In the genomic region with DNA sequence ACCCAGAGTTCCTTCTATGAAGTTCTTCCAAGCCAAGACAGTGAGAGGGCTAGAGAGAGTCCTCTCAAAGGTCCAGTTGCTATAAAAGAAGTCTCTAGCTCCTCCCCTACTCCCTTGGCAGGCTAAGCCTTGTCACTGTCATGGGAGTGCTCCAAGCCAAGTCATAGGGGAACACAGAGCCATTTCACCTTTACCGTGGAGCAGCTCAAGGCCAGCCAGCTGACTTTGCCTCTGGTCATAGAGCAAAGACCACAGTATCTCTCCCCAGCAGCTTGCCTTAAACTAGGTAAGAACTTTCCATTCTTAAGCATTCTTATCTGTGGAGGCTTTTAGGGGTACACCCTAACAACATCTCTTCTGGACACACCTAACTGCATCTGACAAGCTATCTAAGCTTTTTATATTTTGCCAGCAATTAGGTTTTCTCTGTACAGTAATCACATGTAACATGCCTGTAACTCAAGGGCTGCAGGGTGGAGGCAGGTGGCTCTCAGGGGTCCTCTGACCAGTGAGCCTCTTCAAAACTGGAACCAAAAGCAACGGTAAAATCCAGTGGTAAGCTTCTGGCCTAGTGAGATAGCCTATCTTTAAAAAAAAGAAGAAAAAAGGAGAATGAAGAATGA, we compare ENCODE assay signal across 11 mouse cellular contexts. TPM values are rescaled to one million over a fixed set of nuclear protein-coding genes. Genes with fewer than 3 reads are reported as not detected.
A peak's percentile ranks its signal among the peaks of the same experiment; 100 is the strongest.
DNase-seq lines count a peak whose midpoint lies in the region; ATAC-seq lines count a peak whose summit lies in the region.
"Had no signal": no experiment of that assay in that cellular context is flagged by ENCODE, and none has a peak within 500 bp of the region (broad histone marks: within the 10 kb centered on the region; RNA-seq: fewer than 3 reads in every experiment).

No protein-coding gene starts in this region.

- DNase-seq in adrenal gland, adult (ENCODE audit: inconsistent age in 2 of 2, low spot score in 1 of 2), result peak; percentile 71 to 78
- DNase-seq in adrenal gland, postnatal 4 days (ENCODE audit: low spot score in 2 of 2), result no peak
- DNase-seq in adrenal gland, adult 8-10 months, result peak; percentile 39
- peak; percentile 38 to 53 for DNase-seq in heart, postnatal 14 days
- DNase-seq in thymus, adult 18-20 months, result no peak
- DNase-seq in left cerebral cortex, postnatal 4 days, result no peak

- no peak overlapping the region for H3K9ac ChIP-seq in forebrain, embryonic 16.5 days (replicated peaks; ENCODE audit: low read depth, low read length)
- H3K9ac ChIP-seq: embryonic facial prominence, embryonic 13.5 days; hindbrain, embryonic 14.5 days; limb, embryonic 15.5 days had no signal

- intact Hi-C loops in heart, postnatal 14 days (cut with DNase I), result loop anchor here (10.0 kb wide), 1 partner anchor 481 kb away; a partner anchor contains a TSS
- intact Hi-C loops in left cerebral cortex, postnatal 4 days (cut with DNase I), result no loop called here

- peaks cover 21% of the 10 kb centered on the region for H3K4me1 ChIP-seq in forebrain, embryonic 16.5 days (replicated peaks; ENCODE audit: control insufficient read depth, insufficient read depth, low read length)

- whole genome bisulfite sequencing in forebrain, embryonic 16.5 days, result 90% methylated on average over 2 of the region's 2 CpGs

- no peak overlapping the region for H3K4me3 ChIP-seq in forebrain, embryonic 16.5 days (replicated peaks; ENCODE audit: low read length)
- H3K4me3 ChIP-seq: embryonic facial prominence, embryonic 13.5 days; limb, embryonic 15.5 days had no signal

- H3K36me3 ChIP-seq in forebrain, embryonic 16.5 days (ENCODE audit: control insufficient read depth, insufficient read depth), result peaks cover 10% of the 10 kb centered on the region

- H3K9me3 ChIP-seq in forebrain, embryonic 16.5 days (ENCODE audit: control insufficient read depth, low read length), result no peaks in the 10 kb centered on the region
- H3K9me3 ChIP-seq: embryonic facial prominence, embryonic 13.5 days; limb, embryonic 15.5 days had no signal

- H3K27ac ChIP-seq in forebrain, embryonic 16.5 days (ENCODE audit: low read length), result no peak overlapping the region
- H3K27ac ChIP-seq: embryonic facial prominence, embryonic 13.5 days; hindbrain, embryonic 14.5 days; limb, embryonic 15.5 days had no signal

- peak; percentile 62 for ATAC-seq in erythroblast, adult 5-6 weeks (replicated peaks; ENCODE audit: low FRiP score, poor library complexity, severe bottlenecking)
- ATAC-seq in forebrain, embryonic 16.5 days, result no peak

- H3K27me3 ChIP-seq in forebrain, embryonic 16.5 days (replicated peaks; ENCODE audit: control insufficient read depth, insufficient read depth, low read length), result no peaks in the 10 kb centered on the region
- H3K27me3 ChIP-seq: embryonic facial prominence, embryonic 13.5 days; limb, embryonic 15.5 days had no signal

- H3K4me2 ChIP-seq in forebrain, embryonic 16.5 days (ENCODE audit: low read length), result no peak overlapping the region
- H3K4me2 ChIP-seq: embryonic facial prominence, embryonic 13.5 days; hindbrain, embryonic 14.5 days; limb, embryonic 15.5 days had no signal

RNA-seq across cellular contexts. Expression of a gene that starts 4.4 kb away (rescaled TPM):
- total RNA-seq in adrenal gland, postnatal 4 days (2021), result 10 to 100 TPM; 53.8 to 57.6 TPM
- total RNA-seq in adrenal gland, adult 8-10 months (2022), result 10 to 100 TPM; 46.8 to 89.2 (median 66.8) TPM
- 18.1 and 19.6 TPM in 2 replicates for total RNA-seq in erythroblast, adult 5-6 weeks (2015; ENCODE audit: low replicate concordance)
- 26.2 and 47.5 TPM in 2 replicates for total RNA-seq in erythroblast, adult 5-6 weeks (2017; ENCODE audit: low replicate concordance)
- 10 to 100 TPM; 57.8 to 61.2 TPM for total RNA-seq in heart, postnatal 14 days (2021)
- 77.8 and 90.8 TPM in 2 replicates for polyA plus RNA-seq in forebrain, embryonic 16.5 days (2015; fragmentation: Nextera tagmentation; extraction: Ambion mirVana)
- total RNA-seq in left cerebral cortex, postnatal 4 days (2021), result 100 to 1,000 TPM; 163 to 165 TPM

RNA-seq across cellular contexts. Expression of a gene that starts 19.4 kb away (rescaled TPM):
- 10 to 100 TPM; 11.5 to 13.0 TPM for total RNA-seq in adrenal gland, postnatal 4 days (2021)
- 10 to 100 TPM in 1 of 4 experiments, 1 to 10 TPM in 3; 6.9 to 13.2 (median 8.9) TPM for total RNA-seq in adrenal gland, adult 8-10 months (2022)
- not detected in 2 replicates for total RNA-seq in erythroblast, adult 5-6 weeks (2015; ENCODE audit: low replicate concordance)
- total RNA-seq in erythroblast, adult 5-6 weeks (2017; ENCODE audit: low replicate concordance), result 0.84 and 1.7 TPM in 2 replicates
- 10 to 100 TPM in 1 of 2 experiments, 1 to 10 TPM in 1; 9.7 to 10.1 TPM for total RNA-seq in heart, postnatal 14 days (2021)
- 60.7 and 83.2 TPM in 2 replicates for polyA plus RNA-seq in forebrain, embryonic 16.5 days (2015; fragmentation: Nextera tagmentation; extraction: Ambion mirVana)
- 10 to 100 TPM; 46.6 to 49.4 TPM for total RNA-seq in left cerebral cortex, postnatal 4 days (2021)

RNA-seq across cellular contexts. Expression of a gene that starts 35.1 kb away (rescaled TPM):
- total RNA-seq in adrenal gland, postnatal 4 days (2021), result 100 to 1,000 TPM; 167 to 207 TPM
- total RNA-seq in adrenal gland, adult 8-10 months (2022), result 100 to 1,000 TPM; 153 to 177 (median 157) TPM
- total RNA-seq in erythroblast, adult 5-6 weeks (2015; ENCODE audit: low replicate concordance), result 9.6 and 14.2 TPM in 2 replicates
- total RNA-seq in erythroblast, adult 5-6 weeks (2017; ENCODE audit: low replicate concordance), result 4.9 and 6.9 TPM in 2 replicates
- 100 to 1,000 TPM in 1 of 2 experiments, 10 to 100 TPM in 1; 98.2 to 101 TPM for total RNA-seq in heart, postnatal 14 days (2021)
- polyA plus RNA-seq in forebrain, embryonic 16.5 days (2015; fragmentation: Nextera tagmentation; extraction: Ambion mirVana), result 112 and 126 TPM in 2 replicates
- 100 to 1,000 TPM; 100 TPM for total RNA-seq in left cerebral cortex, postnatal 4 days (2021)

Comparison
In these comparisons a context has a peak if more than half of its experiments do, and no peak if none do; other contexts are left out.
1. DNase-seq: peak in adrenal gland, adult (2 of 2), adrenal gland, adult 8-10 months (single experiment) and heart, postnatal 14 days (2 of 2); none in adrenal gland, postnatal 4 days (0 of 2), thymus, adult 18-20 months (0 of 2) and left cerebral cortex, postnatal 4 days (single experiment).
2. RNA of a gene that starts 35.1 kb away (total RNA-seq): 167 to 207 TPM in adrenal gland, postnatal 4 days, 153 to 177 TPM in adrenal gland, adult 8-10 months, 98.2 to 101 TPM in heart, postnatal 14 days and 100 TPM in left cerebral cortex, postnatal 4 days; 4.9 to 14.2 TPM in erythroblast, adult 5-6 weeks; every median in the first group is over 4 times any median in the second.